Mouse (Mus musculus) cerebellum, adult 11-12 months (tissue): ENCODE results near the gene 1520401A03Rik.
A peak's percentile ranks its signal among the peaks of the same experiment; 100 is the strongest.

ENCODE experiments used
- DNase-seq: peaks from one replicate; pipeline ENCODE4 v3.0.0; 2022

Gene 1520401A03Rik

DNA sequence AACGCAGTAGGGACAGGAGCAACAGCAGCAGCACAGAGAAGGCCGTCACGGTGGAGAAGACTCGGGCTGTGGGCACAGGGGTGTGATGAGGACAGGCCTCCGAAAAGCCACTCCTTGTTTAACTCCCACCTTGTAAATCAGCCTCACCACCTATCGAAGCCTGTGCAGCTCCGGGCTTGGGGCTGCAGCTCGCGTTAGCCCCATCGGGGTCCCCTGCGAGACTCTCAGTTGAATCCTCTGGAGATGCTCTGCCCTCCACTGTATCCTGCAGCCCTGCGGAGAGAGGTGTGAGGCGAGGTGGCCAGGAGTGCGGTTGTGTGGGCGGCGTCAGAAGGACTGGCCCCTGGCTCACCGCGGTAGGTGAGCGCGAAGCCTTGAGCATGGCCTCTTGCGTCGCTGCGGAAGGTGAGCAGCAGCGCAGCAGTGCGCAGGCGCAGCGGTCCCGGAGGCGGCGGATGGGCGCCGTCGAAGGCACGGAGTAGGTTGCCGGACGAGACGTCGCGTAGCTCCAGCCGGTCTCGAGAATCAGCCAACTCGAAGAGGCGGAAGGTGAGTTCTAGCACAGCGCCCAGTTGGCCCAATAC, 19.7 kb upstream of the 1520401A03Rik start:
- DNase-seq: peak; percentile 65

DNA sequence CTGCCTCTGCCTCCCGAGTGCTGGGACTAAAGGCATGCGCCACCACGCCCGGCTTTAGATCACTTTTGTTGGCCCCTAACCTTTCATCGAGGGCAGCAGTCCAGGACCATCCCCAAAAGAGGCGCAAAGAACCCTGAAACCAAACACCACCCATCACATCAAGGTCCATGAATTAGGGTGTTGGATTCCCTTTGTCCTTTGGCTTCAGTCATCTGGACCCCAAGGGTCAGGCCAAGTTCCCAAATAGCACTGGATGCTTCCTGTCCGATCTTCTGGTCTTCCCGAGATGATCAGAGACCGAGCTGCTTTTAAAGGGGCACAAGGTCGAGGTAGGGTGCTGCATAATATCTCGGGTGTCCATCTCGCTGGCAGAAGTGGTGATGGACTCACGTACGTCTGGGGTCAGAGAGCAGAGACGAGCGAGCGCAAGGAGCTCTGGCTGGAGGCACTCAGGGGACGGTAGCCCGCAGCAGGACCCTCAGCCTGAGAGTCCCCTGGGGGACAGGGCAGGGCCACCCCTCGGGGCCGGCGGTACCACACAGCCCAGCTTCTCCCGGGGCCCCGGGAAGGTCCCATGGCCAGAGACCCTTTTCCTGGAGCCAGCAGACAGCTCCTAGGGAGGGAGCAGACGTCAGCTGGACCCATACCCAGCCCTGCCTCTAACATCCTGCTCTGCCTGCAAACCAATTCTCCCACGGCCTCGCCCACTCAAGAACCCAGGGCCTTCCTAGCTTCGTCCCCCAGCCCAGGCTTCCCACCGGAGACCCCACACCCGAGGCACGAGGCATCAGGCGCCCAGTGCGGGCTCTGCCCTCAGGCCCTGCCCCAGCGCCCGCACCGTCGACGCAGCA, 19.0 kb upstream of the 1520401A03Rik start:
- peak; percentile 63 for DNase-seq

DNA sequence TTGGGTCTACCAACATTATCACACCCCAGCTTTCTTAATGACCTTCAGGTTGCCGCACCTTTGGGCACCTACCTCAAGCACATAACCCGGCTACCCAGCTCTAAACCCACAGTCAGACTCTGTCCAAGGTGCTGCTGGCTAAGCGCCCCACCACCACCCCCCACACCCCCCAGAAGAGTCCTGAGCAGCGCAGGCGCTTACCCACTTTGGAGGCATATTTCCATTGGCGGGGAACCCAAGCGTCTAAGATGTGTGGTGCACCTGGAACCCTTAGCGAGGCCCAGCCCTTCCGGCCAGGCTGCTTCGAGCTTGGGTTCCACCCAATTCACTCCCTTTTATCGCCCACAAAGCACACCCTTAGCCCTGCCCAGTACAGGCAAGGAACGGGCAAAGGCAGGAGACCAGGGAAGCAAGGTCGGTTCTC, 18.0 kb upstream of the 1520401A03Rik start, which contains the start of gene Paqr4:
TSS of gene Paqr4 (minus strand) at position 270 of the 424 bp plus-strand sequence.
- DNase-seq: peak; percentile 72

DNA sequence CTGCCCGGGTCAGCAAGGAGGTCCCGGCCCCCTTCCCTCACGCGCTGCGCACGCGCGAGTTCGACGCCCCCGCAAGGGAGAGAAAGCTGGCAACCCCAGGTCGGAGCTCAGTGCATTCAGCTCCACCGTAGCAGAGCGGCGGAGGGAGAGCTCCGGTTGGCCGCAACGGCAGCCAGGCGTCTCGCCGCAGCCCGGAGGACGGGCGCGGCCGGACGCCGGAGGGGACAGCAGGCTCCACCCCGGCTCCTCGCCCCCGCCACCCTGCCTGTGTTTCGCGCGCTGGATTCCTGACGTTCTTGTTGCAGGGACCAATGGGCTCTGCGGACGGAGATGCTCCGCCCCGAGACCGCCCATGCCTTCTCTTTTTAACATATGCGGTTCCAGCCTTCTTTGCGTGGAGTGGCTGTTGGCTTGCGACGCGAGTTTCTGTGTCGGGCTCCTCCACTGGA, 17.6 kb upstream of the 1520401A03Rik start:
- DNase-seq: peak; percentile 95

DNA sequence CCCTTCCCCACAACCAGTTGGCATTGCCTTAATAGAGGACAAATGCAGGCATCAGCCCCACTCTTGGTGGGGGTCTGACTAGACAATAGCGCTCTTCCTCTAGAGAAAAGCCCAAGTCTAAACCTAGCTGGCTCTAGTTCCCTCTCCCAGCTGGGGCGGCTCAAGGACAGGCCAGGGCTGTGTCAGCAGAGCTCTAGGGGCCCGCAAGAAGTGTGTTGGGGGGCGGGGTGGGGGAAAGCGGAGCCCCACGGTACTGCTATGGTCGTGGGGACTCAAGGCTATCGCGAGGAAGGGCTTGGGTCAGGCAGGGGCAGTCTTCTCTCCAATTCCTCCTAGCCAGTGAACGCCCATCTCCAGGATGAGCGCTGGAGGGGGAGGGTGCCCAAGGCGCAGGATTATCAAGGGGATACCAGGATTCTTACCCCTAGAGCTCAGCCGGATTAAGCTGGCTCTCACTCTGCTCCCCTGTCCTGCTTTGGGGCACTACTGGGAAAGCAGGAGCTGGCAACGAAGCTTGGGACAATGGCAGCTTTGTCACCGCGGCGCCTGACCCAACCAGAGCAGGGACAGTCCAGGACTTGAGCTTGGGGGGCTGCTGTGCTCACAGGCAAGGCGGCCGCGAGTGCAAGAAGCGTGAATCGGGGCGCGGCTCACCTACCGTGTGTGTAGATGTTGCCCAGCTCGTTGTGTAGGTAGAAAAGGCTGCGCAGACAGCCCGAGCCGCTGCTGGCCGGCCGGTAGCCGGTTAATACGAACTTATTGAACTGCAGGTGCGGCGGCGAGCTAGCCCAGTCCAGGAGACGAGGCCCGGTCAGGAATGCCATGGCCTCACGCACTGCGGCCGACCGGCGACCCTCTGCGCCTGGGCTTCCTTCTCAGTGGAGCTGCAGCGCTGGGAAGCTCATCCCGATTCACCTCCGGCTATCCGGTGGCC, 16.9 kb upstream of the 1520401A03Rik start:
- peak; percentile 65 for DNase-seq

DNA sequence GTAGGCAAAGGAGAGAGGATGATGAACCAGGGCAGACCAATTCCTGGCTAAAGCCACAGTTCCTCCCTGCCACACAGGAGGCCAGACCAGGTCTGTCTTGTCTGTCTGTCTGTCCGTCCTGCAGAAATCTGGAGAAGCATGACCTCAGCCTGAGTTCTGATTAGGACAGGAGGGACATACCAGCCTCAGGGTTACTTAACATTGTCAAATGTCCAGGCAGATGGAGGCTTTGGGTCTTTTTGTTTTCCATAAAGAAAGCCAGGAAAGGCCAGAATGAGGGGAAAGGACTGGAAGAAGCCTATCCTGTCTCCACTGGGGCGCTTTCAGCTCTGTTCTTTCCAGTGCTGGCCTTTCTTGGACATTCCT, 16.2 kb upstream of the 1520401A03Rik start:
- DNase-seq: no peak

DNA sequence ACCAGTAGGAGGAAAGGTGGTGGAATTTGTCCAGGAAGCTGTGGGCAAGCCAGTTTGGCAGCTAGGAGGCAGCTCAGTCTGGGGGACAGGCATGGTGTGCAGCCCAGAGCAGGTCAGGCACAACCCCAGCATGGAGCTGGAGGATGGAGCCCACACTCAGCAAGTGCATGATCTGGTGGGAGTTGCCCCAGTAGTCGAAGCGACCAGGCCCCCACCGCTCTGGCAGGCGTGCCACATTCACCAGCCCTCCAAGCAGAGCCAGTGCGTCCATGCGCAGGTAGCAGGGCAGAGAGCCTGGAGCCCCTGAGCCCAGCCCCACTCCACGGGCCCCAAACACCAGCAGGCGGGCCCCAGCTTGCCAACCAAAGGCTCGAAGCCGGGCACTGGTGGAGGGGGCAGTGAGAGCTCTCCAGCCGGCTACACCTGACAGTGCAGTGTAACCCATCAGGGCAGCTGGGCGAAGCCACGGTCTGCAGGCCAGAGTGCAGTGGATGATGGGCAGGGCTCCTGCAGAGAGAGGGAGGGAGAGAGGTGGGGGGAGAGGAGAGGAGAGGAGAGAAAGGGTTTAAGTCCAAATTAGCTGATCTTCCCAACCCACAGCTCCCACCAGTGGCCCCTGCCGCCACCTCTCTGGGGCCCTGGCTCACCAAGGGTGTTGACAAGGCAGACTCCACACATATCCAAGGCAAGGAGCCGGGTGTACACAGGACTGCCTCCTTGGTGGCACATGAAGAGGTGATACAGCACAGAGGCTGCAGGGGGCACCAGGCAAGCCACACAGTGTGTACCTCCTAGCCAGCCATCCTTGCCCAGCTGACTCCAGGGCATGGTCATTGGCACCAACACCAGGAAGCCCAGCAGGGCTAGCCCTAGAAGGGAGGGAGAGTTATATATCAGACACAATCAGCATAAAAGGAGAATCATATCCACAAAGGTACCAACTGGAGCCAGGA, 15.2 kb upstream of the 1520401A03Rik start:
- DNase-seq: peak; percentile 63

DNA sequence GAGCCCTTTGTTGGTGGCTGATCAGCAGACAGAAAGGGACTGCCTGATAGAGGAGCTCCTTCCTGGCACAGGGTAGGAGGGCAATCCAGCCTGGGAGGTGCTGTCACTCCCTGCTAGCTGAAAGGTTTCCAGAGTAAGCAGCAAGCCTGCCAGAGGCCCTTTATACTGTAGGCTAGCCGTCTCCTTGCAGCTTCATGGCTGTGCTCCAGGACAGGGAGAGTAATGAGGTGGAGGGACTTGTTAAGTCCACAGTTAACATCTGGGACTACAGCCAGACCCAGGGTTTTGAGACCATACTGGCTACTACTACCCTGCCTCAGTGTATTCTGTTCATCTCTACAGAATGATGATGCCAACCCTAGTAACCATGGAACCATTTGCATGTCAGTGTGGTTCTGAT, 11.8 kb upstream of the 1520401A03Rik start:
- DNase-seq: no peak

DNA sequence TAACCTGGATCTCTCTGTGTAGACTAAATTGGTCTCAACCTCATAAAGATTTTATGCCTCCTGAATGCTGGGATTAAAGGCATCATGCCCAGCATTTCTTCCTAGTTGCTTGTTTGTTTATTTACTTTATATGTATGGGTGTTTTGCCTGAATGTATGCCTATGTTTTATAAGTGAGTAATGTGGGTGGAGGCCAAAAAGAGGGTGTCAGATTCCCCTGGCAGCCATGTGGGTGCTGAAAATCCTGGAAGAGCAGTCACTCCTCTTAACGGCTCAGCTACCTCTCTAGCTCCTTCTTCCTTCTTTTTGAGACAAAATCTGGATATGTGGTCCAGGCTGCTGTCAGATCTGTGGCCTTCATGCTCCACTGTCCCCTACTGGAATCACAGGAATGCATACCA, 7.9 kb upstream of the 1520401A03Rik start:
- DNase-seq: no peak

DNA sequence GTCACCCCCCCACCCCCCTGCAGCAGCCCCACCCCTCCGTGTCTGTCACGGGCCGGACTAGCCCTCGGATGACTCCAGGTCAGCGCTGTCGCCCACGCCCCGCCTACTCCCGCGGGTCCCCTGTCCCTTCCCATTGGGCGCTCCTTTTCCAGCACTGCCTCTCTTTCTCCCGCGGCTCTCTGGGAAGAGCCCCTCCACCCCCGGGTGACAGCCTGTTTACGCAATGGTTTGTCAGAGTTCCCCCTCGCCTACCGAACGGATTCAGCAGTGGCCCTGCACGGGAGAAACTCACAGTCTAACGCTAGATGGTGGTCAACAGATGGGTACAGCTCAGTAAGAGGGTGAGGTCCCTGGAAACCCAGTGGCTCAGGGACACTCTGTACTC, 4.2 kb upstream of the 1520401A03Rik start:
- peak; percentile 86 for DNase-seq

DNA sequence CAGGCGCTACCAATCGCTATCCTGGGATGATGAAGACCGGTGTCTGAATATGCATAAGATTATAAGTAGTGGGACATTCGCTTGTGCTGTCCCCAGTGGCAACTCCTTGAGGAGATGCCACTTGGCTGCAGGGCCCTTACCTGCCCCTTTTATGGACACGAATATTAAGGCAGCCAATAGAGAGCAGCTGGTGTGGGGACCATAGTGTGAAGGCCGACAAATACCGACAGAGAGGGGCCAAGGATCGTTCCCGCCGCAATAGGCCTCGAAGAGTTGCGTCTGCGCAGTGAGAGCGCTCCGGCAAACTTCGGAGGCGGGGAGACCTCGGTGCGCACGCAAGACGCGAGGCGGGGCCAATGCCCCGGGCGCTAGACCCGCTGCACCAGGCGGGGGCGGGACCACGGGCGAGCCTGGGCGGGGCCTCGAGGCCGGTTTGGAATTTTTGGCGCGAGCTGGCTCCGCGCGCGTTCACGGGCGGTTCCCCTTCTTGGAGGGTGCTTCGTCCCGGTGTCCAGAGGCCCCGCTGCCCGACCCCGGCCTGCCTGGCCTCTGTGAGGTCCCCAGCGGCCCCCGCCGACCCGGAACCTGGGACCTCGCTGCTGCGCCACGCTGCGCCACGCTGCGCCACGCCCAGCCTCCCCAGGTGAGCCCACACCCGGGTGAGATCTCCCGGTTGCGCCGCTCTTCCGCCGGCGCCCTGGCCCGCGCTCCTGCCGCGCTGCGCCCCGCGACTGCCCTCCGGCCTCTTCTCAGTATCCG, 3.6 kb upstream of the 1520401A03Rik start, which contains the start of gene Pkmyt1:
TSS of gene Pkmyt1 (plus strand) at position 338 of the 759 bp plus-strand sequence.
- peak; percentile 95 for DNase-seq

DNA sequence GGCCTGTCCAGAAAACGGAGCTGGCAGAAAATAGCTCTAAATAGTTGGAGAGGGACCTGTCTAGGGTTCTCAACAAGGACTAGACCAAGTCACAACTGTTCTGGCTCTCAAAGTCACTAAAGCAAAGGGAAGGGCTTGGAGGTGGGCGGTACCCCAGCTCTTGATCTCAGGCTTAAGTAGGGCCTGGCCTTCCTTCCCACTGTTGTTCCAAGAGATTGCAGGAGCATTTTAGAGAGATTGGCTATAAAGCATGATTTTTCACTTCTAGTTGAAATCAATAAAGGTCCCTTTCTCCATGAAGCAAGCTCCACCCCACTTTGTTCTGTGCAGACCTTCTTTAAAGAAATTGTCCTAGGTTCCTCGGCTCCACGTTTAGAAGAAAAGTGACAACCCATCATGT, 2.9 kb upstream of the 1520401A03Rik start:
- DNase-seq: no peak

DNA sequence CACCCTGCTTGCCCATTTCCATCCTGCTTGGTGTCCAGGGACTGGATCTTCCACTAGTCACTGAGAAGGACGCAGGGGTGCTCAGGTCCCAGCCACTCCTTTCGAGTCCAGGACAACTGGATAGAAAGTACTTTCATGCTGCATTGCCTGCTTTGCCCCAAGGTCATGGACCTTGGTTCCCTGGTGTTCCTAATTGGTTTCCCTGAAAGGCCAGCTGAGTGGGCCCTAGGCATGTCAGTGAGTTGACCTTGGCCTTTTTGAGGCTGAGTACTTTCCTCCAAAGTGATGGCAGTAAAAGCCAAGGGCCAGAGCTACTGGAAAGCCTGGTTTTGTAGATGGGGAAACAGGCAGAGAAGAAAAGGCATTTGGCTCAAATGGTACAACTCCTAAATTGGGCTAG, 697 bp downstream of the 1520401A03Rik start:
- no peak for DNase-seq

DNA sequence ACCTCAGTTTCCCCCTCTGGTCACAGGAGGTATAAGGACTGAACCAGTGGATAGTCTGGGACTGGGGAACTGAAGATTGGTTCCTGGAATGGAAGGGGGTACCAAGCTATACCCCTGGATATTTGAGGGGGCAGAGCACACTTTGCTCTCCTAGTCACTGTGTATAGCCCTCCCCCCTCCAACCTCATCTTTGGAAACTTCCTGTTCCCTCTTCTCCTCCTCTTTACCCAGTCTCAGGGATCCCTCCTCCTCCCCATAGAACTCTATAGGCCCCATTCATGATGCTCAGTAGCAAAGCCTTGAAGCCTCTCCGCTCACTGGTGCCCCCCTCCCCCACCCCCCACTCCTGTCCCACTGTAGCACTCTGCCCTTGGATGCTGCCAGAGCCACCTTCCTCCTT, 3.1 kb downstream of the 1520401A03Rik start:
- DNase-seq: no peak

DNA sequence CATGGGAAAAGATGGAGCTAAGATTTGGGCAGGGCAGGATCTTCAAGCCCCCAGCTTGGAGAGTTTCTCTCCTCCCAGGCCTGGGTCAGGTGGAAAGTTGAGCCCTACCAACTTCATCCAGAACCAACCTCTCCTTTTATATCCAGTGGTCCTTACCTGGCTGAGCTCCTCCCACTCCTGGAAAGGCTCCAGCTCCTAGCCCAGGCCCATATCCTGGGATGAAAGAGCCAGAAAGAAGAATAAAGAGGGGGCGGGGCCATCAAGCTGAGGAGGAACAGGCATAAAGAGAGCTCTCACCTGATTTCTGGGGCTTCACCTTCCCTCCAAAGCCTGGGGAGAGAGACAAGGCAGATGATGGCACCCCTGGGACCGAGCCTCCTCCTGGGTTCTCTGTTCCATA, 5.6 kb downstream of the 1520401A03Rik start:
- no peak for DNase-seq

DNA sequence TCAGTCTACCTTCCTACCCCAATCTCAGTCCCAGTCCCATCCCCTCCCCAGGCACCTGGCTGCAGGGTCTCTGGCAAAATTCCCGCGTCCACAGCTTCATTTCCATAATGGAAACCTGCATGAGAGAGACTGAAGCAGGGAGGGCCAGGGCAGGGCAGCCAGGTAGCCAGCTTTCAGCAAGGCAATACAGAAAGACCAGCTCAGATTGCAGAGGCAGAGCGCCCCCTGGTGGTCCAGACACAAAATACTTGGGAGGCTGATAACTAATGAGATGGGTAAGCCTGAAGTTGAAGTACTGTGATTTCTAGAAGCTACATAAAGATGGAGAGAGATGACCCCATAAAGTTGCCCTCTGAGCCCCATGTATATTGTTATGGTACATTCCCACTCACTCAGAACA, 16.4 kb downstream of the 1520401A03Rik start:
- DNase-seq: peak; percentile 72

DNA sequence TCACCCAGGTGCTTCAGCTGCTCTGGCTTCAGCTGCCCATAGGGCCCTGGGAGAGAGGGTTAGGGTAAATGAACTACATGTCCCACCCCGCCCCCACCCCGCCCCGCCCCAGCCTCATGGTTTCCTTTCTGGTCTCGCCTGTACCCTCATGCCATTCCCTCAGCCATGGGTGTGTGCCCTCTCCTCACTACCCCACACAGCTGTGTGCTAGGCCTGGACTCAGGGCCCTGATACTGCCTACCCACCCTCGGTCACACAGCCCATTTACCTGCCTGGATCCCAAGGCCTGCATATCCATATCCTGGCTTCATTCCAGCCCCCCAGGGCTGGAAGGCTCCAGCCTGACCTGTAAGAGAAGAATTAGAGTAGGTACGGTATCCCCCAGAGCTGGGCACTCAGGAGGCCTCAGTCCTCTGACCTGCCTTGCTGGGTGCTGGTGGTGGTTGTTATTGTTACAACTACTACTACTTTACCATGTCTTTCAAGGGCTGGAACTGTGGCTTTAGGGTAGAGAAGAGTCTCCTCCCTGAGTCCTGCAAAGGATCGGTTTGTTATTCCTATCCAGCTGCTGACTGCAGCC, 17.0 kb downstream of the 1520401A03Rik start:
- no peak for DNase-seq

DNA sequence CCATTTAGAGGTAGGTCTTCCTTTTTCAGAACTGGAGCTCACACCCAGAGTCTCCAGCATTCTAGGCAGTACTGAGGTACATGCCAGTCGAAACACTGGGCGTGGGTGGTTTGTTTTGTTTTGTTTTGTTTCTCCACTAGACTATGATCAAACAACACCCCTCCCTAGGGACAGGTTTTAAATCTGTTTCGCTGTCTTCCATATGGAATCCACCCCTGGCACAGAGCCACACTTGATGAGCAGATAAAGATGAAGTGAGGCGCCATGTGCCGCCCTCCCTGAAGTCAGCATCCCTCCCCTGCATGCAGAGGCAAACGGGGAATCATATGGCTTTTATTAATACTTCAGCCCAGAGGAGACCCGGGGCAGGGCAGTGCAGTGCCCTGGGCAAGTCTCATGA, 17.8 kb downstream of the 1520401A03Rik start:
- no peak for DNase-seq

DNA sequence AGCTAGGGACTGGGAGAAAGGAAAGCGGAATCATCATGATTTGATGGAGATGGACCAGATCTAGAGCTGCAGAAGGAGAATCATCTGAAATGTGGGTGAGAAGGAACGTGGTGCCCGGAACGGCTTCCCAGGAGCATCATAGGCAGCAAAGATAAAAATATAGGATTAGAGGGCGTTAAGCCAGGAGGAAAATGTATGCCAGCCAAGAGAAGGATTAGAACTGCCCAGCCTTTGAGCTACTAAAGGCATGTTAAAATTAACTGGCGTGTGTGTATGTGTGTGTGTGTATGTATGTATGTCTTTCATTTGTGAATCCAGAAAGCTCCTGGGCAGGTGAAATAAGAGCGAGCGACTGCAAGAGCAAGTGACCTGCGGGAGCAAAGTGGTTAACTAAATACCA, 19.3 kb downstream of the 1520401A03Rik start:
- no peak for DNase-seq

DNA sequence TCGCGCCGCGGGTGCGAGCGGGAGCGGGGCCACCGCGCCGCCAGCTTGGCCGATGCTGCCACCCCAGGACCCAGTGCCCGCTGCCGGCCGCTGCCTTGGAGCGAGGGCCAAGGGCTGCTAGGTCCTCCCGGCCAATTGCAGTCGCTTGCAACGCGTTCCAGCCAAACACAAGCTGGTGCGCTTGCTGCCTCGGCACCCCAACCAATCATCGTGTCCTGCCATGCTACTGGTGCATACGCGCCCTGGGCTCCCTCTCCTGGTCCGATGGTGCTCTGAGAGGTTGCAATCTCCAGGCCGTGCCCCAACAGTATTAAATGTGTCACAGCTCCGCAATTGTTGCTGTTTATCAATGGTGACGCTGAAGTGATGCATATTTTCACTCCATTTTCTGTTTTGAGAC, 22.5 kb downstream of the 1520401A03Rik start:
- peak; percentile 96 for DNase-seq
